Mouse (Mus musculus): ENCODE measurements around the gene Hagh. TPM values are rescaled to one million over a fixed set of nuclear protein-coding genes. Genes with fewer than 3 reads are reported as not detected.
A peak's percentile ranks its signal among the peaks of the same experiment; 100 is the strongest.

Gene Hagh
- total RNA-seq (2021) = 10 to 100 TPM; 77.6 to 82.3 TPM

GRCm38 (mm10) chr17:24839842-24840241 lies at the start of gene Hagh:
Hagh (plus strand) TSS chr17:24840143.
- no peak for DNase-seq

- DNase-seq = no peak
Measured at GRCm38 (mm10) chr17:24792190-24792589, 47.8 kb upstream of the Hagh start.

GRCm38 (mm10) chr17:24794791-24795190 lies 45.2 kb upstream of the Hagh start:
- no peak for DNase-seq

- DNase-seq = no peak
Measured at GRCm38 (mm10) chr17:24796969-24797368, 43.0 kb upstream of the Hagh start.

- no peak for DNase-seq
Measured at GRCm38 (mm10) chr17:24798229-24798628, 41.7 kb upstream of the Hagh start.

GRCm38 (mm10) chr17:24799476-24799875 lies 40.5 kb upstream of the Hagh start:
- DNase-seq = no peak

GRCm38 (mm10) chr17:24800524-24800923 lies 39.4 kb upstream of the Hagh start:
- DNase-seq = no peak

GRCm38 (mm10) chr17:24803952-24804951 lies 35.7 kb upstream of the Hagh start, which contains the start of gene Meiob:
Meiob (plus strand) TSS chr17:24804289.
- peak; percentile 74 for DNase-seq

- DNase-seq = no peak
Measured at GRCm38 (mm10) chr17:24811211-24811610, 28.7 kb upstream of the Hagh start.

GRCm38 (mm10) chr17:24812215-24812614 lies 27.7 kb upstream of the Hagh start:
- DNase-seq = no peak

- no peak for DNase-seq
Measured at GRCm38 (mm10) chr17:24815256-24815655, 24.7 kb upstream of the Hagh start.

- DNase-seq = no peak
Measured at GRCm38 (mm10) chr17:24817503-24817902, 22.4 kb upstream of the Hagh start.

- no peak for DNase-seq
Measured at GRCm38 (mm10) chr17:24818172-24818571, 21.8 kb upstream of the Hagh start.

- DNase-seq = no peak
Measured at GRCm38 (mm10) chr17:24819469-24819868, 20.5 kb upstream of the Hagh start.

GRCm38 (mm10) chr17:24821351-24822280 lies 18.3 kb upstream of the Hagh start:
- DNase-seq = no peak

- DNase-seq = no peak
Measured at GRCm38 (mm10) chr17:24840341-24840740, 398 bp downstream of the Hagh start.

GRCm38 (mm10) chr17:24841133-24841532 lies 1.2 kb downstream of the Hagh start:
- no peak for DNase-seq

- DNase-seq = no peak
Measured at GRCm38 (mm10) chr17:24842631-24843030, 2.7 kb downstream of the Hagh start.

- no peak for DNase-seq
Measured at GRCm38 (mm10) chr17:24844525-24844924, 4.6 kb downstream of the Hagh start.

GRCm38 (mm10) chr17:24847386-24847785 lies 7.4 kb downstream of the Hagh start:
- no peak for DNase-seq

- DNase-seq = no peak
Measured at GRCm38 (mm10) chr17:24848600-24849031, 8.7 kb downstream of the Hagh start.

GRCm38 (mm10) chr17:24849733-24850064 lies 9.8 kb downstream of the Hagh start:
- DNase-seq = no peak
